Mouse (Mus musculus): ENCODE data around the gene Patj. TPM values are rescaled to one million over a fixed set of nuclear protein-coding genes. Genes with fewer than 3 reads are reported as not detected.

The Patj gene
- polyA plus RNA-seq, 1 experiment = 6.4 TPM

DNA sequence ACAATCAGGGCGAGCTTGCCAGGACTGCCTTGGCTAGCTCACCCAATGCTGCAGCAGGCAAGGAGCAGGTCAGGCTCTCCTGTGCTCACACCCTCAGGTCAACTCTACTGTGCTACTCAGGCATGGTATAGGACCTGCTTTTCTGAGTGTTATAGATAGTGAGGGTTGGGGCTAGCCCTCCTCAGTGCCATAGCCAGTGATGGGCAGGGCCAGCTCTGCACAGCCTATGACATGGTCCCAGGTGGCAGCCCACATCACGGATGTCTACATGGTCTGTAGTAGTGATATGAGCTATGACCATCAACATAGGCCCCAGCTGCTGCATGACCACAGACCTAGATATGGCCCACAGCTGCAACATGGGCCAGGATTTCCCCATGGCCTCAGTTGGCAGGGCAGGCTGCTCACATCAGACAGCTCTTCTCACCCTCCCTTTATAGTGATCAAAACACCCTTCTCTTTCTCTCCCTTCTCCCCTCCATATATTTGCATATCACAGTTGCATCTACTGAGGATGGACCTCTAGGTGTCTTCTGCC lies 66.3 kb downstream of the Patj start:
- Histone ChIP-seq H3K4me1 (ENCODE audit: control insufficient read depth, insufficient read depth, low read length) (no peaks in the 10 kb centered on the region), H3K27ac (ENCODE audit: insufficient read depth, low read length) (no peak overlapping the region), H3K4me3 (ENCODE audit: insufficient read depth, low read length) (no peak overlapping the region)
- TF ChIP-seq CTCF (IDR thresholded peaks at IDR 0.05; ENCODE audit: borderline replicate concordance, insufficient read depth, low read length) (no peak), POLR2A (IDR thresholded peaks at IDR 0.05; ENCODE audit: low read depth, low read length) (no peak)

DNA sequence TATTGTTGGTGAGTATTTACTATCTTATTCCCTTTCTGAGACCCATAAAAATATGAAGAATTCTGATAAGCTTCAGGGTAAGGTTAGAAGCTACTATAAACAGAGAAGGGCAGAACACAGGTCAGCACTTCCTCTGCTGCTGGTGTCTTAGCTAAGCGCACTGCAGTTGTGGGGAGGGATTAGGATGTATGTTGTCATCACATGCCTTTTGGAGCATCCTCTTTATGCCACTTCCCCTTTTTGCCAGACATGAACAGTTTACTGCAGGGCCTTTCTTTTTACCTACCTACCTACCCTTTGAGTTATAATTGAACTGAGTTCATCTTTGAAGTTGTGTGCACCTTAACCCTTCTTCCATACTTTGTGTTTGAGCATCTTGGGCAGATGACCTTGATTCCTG lies 69.9 kb downstream of the Patj start:
- no peak overlapping the region for H3K4me3 ChIP-seq (ENCODE audit: insufficient read depth, low read length)
- no peaks in the 10 kb centered on the region for H3K4me1 ChIP-seq (ENCODE audit: control insufficient read depth, insufficient read depth, low read length)
- no peak overlapping the region for H3K27ac ChIP-seq (ENCODE audit: insufficient read depth, low read length)
- no peak for TF ChIP-seq POLR2A (IDR thresholded peaks at IDR 0.05; ENCODE audit: low read depth, low read length)
- no peak for TF ChIP-seq CTCF (IDR thresholded peaks at IDR 0.05; ENCODE audit: borderline replicate concordance, insufficient read depth, low read length)

DNA sequence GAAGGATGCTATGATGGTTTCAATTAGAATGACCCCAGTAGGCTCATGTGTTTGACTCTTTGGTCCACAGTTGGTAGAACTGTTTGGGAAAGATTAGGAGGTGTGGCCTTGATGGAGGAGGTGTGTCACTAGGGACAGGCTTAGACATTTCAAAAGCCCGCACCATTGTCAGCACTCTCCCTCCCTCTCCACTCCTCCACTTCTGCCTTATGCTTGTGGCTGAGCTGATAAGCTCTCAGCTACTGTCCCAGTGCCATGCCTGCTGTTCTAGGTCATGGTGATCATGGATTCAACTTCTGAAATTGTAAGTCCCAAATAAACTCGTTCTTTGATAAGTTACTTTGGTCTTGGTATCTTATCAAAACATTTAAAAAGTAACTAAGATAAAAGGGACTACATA lies 70.3 kb downstream of the Patj start:
- TF ChIP-seq POLR2A (IDR thresholded peaks at IDR 0.05; ENCODE audit: low read depth, low read length) (no peak), CTCF (IDR thresholded peaks at IDR 0.05; ENCODE audit: borderline replicate concordance, insufficient read depth, low read length) (no peak)
- H3K4me3 ChIP-seq (ENCODE audit: insufficient read depth, low read length) = no peak overlapping the region
- H3K27ac ChIP-seq (ENCODE audit: insufficient read depth, low read length) = no peak overlapping the region

DNA sequence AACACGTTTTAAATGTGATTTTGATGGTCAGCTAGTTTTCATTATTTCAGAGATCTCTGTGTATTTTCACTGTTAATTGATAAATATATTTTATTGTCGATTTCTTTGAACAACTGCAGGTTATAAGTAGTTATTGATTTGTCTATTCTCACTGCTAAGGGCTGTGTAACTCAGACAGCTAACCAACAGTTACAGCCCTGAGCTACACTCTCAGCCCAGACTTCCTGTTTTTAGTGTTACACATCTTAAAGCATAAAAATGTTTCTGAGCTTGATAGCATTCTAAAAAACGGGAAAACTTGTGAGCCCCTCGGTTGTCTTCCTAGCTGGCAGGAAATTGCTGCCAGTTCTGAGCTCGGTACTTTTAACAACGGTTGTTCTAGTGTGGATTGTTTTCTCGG lies 75.8 kb downstream of the Patj start:
- no peak for TF ChIP-seq POLR2A (IDR thresholded peaks at IDR 0.05; ENCODE audit: low read depth, low read length)
- TF ChIP-seq CTCF (IDR thresholded peaks at IDR 0.05; ENCODE audit: borderline replicate concordance, insufficient read depth, low read length) = no peak
- Histone ChIP-seq H3K4me3 (ENCODE audit: insufficient read depth, low read length) (no peak overlapping the region), H3K4me1 (ENCODE audit: control insufficient read depth, insufficient read depth, low read length) (peaks cover 3% of the 10 kb centered on the region; the same call in 1 of the 2 replicates), H3K27ac (ENCODE audit: insufficient read depth, low read length) (no peak overlapping the region)

More for the DNA sequence above, 70.3 kb downstream of the Patj start:
- no peaks in the 10 kb centered on the region for H3K4me1 ChIP-seq (ENCODE audit: control insufficient read depth, insufficient read depth, low read length)

DNA sequence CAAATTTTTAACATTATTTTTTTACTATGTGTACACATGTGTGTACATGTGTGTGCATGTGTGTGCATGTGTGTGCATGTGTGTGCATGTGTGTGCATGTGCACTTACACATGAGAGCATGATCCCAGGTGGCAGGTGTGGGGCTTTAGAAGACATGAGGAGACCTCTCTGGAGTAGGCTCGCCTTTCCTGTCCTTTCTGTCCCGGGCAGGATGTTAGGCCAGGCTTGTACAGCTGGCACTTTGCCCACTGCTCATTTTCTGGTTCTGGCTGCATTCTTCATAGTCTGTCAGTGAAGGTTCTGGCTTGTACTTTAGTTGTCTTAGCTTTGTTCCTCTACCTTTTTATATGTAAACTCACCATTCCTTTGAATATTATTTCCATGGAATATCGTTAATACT lies 77.9 kb downstream of the Patj start:
- no peak for TF ChIP-seq POLR2A (IDR thresholded peaks at IDR 0.05; ENCODE audit: low read depth, low read length)
- TF ChIP-seq CTCF (IDR thresholded peaks at IDR 0.05; ENCODE audit: borderline replicate concordance, insufficient read depth, low read length) = no peak
- Histone ChIP-seq H3K4me3 (ENCODE audit: insufficient read depth, low read length) (no peak overlapping the region), H3K4me1 (ENCODE audit: control insufficient read depth, insufficient read depth, low read length) (peaks cover 6% of the 10 kb centered on the region), H3K27ac (ENCODE audit: insufficient read depth, low read length) (no peak overlapping the region)

DNA sequence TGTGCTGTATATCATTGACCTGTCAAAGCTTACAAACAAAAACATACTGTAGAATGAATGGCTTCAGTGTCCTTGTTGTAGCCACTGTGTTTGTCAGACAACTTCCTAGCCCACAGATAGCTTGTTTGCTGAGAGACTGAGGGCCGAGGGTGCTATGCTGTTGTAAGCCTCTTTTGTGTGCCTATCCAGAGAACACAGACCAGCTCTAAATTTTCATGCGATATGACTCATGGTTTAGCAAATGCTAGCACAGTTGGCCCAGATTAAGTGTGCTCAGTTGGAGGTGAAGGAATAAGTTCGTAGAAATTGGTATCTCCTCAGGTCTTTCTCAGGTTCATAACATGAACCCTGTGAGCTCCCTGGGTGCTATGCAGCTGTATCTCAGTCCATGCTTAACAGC lies 82.4 kb downstream of the Patj start:
- Histone ChIP-seq H3K4me1 (ENCODE audit: control insufficient read depth, insufficient read depth, low read length) (peaks cover 6% of the 10 kb centered on the region), H3K27ac (ENCODE audit: insufficient read depth, low read length) (no peak overlapping the region), H3K4me3 (ENCODE audit: insufficient read depth, low read length) (no peak overlapping the region)
- TF ChIP-seq POLR2A (IDR thresholded peaks at IDR 0.05; ENCODE audit: low read depth, low read length) (no peak), CTCF (IDR thresholded peaks at IDR 0.05; ENCODE audit: borderline replicate concordance, insufficient read depth, low read length) (no peak)

DNA sequence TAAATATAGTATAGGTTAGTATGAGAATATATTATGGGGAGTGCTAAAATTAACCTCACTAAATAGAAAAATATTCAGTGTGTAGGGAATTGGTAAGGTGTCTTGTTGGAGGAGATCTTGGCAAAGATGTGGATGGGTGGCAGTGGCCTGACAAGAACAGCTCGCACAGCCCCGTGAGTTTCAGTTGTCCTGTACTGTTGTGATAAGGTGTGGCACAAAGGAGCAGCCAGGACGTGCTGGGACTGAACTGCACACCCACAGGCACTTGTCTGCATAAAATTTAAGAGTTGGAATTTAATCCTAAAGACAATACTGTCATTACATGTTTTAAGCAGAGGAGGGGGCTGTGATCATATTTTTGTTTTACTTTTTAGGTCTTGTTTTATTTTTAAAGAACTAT lies 90.9 kb downstream of the Patj start:
- H3K4me1 ChIP-seq (ENCODE audit: control insufficient read depth, insufficient read depth, low read length) = no peaks in the 10 kb centered on the region; the same call in 1 of the 2 replicates
- H3K4me3 ChIP-seq (ENCODE audit: insufficient read depth, low read length) = no peak overlapping the region
- H3K27ac ChIP-seq (ENCODE audit: insufficient read depth, low read length) = no peak overlapping the region
- TF ChIP-seq POLR2A (IDR thresholded peaks at IDR 0.05; ENCODE audit: low read depth, low read length) (no peak), CTCF (IDR thresholded peaks at IDR 0.05; ENCODE audit: borderline replicate concordance, insufficient read depth, low read length) (no peak)

DNA sequence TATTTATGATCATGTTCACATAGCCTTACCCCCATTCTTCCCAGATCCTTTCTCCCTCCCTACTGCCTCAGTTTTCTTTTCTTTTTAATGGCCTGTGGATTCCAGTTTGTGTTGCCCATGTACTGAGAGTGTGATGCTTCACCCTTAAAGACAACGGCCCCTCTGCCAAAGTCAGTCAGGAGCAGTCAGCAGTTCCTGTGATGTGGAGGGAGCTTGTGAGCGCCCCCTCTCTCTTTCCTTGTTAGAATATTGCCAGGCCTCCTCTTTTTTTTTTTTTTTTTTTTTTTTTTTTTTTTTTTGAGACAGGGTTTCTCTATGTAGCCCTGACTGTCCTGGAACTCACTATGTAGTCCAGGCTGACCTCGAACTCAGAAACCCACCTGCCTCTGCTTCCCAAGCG lies 91.3 kb downstream of the Patj start:
- Histone ChIP-seq H3K4me3 (ENCODE audit: insufficient read depth, low read length) (no peak overlapping the region), H3K27ac (ENCODE audit: insufficient read depth, low read length) (no peak overlapping the region), H3K4me1 (ENCODE audit: control insufficient read depth, insufficient read depth, low read length) (no peaks in the 10 kb centered on the region; the same call in 1 of the 2 replicates)
- TF ChIP-seq POLR2A (IDR thresholded peaks at IDR 0.05; ENCODE audit: low read depth, low read length) (no peak), CTCF (IDR thresholded peaks at IDR 0.05; ENCODE audit: borderline replicate concordance, insufficient read depth, low read length) (no peak)

DNA sequence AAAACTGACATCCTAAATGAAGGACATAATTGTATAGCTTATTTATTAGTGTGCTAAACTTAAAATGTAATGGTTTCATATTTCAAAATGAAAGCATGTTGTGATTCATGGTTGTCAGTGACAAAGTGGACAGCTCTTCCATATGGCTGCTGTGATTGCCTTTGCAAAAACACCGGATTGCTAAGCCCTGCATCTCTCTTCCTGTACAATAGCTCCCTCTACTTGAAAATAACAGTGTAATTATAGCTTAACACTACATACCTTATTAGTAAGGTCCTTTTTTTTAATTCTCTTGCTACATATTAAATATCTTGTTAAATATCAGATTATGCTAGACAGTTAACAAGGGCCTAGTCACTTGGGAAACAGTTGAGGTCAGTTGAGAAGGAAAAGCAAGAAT lies 93.8 kb downstream of the Patj start:
- H3K27ac ChIP-seq (ENCODE audit: insufficient read depth, low read length) = no peak overlapping the region
- no peak overlapping the region for H3K4me3 ChIP-seq (ENCODE audit: insufficient read depth, low read length)
- H3K4me1 ChIP-seq (ENCODE audit: control insufficient read depth, insufficient read depth, low read length) = no peaks in the 10 kb centered on the region; the same call in 1 of the 2 replicates
- TF ChIP-seq POLR2A (IDR thresholded peaks at IDR 0.05; ENCODE audit: low read depth, low read length) (no peak), CTCF (IDR thresholded peaks at IDR 0.05; ENCODE audit: borderline replicate concordance, insufficient read depth, low read length) (no peak)

DNA sequence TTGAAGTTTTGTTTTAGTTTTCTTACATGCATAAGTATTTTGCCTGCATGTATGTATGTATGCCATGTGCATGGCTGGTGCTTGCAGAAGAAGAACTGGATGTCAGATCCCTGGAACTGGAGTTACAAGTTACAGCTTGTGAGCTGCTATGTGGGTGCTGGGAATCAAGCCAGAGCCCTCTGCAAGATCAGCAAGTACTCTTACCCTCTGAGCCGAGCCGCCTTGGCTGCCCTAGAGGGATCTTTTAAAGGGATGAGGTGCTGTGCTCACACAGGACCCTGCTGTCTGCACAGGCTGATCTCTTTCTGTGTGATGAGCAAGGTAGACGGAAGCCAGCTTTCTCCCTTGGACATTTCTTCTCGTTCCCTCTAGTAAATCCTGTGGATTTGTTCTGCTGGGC lies 102.8 kb downstream of the Patj start:
- Histone ChIP-seq H3K4me3 (ENCODE audit: insufficient read depth, low read length) (no peak overlapping the region), H3K27ac (ENCODE audit: insufficient read depth, low read length) (no peak overlapping the region), H3K4me1 (ENCODE audit: control insufficient read depth, insufficient read depth, low read length) (no peaks in the 10 kb centered on the region)
- no peak for TF ChIP-seq CTCF (IDR thresholded peaks at IDR 0.05; ENCODE audit: borderline replicate concordance, insufficient read depth, low read length)
- no peak for TF ChIP-seq POLR2A (IDR thresholded peaks at IDR 0.05; ENCODE audit: low read depth, low read length)

DNA sequence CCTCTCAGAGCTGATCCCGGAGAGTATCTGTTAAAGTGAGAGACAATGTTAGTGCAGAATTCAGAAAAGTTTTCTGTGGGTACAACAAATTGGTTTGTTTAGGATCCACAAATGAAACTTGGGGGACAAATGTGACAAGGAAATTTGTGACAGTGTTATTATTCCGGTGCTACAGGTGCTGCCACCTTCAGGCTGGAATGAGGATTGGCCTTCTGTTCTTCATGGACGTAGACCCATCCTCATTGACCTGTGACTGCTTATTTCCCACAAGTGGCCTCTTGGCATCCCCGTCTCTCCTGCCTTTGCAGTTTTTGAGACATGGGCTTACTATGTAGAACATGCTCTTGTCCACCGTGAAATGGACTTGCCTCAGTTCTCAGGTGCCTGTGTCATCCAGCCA lies 104.6 kb downstream of the Patj start:
- no peak; the same call in 1 of the 2 replicates for TF ChIP-seq CTCF (IDR thresholded peaks at IDR 0.05; ENCODE audit: borderline replicate concordance, insufficient read depth, low read length)
- TF ChIP-seq POLR2A (IDR thresholded peaks at IDR 0.05; ENCODE audit: low read depth, low read length) = no peak
- Histone ChIP-seq H3K4me3 (ENCODE audit: insufficient read depth, low read length) (no peak overlapping the region), H3K4me1 (ENCODE audit: control insufficient read depth, insufficient read depth, low read length) (no peaks in the 10 kb centered on the region), H3K27ac (ENCODE audit: insufficient read depth, low read length) (no peak overlapping the region)

Data from embryonic fibroblast, embryonic 13.5 days (primary cell).